Mouse (Mus musculus) layer of hippocampus, adult 9-10 months (tissue): Measurements from ENCODE around the gene Il9r.

Experiments used
- DNase-seq: peaks from one replicate; pipeline ENCODE4 v3.0.0; 2022; ENCODE audit warnings: low spot score

Gene Il9r

DNA sequence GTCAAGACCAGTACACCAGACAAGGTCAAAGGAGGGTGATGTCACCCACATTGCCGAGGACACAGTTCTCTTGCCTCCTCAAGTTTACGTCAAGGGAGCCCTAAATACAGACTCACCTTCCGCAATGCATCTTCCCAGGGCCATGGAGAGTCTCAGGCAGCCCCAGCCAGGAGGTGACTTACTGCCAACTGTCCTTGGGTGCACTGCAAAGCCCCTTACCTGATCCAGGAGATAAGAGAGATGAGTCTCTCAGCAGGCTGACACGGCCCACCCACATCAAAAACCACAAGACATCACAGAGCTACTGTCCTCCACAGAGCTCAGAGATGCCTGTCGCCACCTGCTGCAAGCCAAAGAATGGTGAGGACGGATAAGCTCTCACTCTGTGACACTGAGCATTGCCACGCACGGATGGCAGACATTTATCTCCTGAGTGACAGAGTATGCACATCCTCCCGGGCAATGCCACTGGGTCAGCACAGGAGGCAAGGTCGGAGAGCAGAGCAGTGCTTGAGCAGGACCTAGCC lies at the start of gene Il9r:
Il9r (minus strand) TSS at position 205 of the 527 bp plus-strand sequence.
- DNase-seq: no peak

DNA sequence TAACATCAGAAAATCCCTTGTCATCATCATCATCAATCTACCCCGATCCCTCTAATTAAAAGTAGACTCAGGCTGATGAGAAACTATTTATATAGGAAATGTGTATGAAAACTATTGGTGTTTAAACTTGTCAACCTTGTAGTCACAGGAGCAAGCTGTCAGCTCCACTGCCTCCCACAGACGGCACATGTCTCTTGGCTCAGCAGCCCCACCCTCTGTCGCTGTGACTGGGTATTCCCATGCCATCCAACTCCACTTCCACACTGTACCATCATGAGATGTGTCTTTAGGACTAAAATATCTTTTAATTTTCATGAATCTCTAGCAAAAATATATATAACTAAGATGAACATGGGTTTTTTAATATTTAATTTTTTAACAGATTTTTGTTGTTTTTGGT lies 48.3 kb upstream of the Il9r start:
- DNase-seq: no peak

DNA sequence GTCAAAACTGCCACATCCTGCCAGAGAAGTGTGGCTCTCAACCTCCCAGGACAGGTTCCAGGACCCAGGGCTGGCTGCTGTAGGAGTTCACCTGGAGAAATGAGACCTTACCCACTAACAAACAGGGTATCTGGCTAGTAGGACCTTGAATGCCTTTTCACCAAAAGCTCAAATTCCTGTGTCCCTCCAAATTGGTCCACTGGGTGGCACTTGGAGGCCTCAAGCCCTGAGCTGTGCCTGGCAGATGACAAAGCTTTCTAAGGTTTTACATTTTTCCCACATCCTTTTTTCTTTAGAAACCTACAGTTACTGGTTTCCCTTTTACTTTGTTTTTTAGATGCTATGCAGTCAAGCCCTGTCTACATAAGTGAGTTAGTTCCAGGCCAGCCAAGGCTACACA lies 47.0 kb upstream of the Il9r start:
- DNase-seq: no peak

DNA sequence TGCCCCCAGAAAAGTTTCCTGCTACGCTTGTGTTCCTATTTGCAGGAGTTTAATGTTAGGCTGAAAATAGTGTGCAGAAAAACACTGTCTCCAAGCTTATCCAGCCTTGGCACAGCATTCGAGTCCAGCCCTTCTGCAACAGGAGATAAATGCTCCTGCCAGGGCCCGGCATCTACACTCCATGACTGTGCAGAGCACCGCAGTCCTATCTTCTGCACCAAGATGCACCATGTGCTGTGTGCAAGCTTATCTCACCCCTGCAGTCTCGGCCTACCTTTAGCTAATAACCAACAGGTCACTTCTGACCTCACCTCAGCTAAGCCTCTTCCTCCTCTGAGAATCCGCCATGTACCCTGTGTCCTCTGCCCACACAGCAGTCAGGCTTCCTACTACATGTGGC lies 45.5 kb upstream of the Il9r start:
- no peak for DNase-seq

DNA sequence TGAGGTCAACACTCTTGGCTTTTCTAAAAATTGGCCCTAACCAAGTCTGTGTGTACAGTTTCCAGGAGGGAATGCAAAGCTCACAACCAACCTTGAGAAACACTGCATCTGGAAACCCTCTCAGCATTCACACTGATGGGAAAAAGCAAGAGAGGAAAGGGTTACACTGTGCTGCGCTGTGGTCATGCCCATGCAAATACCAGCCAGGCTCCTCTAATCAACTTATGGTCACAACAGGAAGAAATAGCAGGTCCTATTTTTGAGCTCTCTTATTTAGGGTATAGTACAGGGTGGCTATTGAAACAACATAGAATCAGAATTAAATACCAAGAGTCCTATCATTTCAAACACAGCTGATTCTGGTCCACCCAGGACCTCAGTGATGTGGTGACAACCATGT lies 44.5 kb upstream of the Il9r start:
- DNase-seq: no peak

DNA sequence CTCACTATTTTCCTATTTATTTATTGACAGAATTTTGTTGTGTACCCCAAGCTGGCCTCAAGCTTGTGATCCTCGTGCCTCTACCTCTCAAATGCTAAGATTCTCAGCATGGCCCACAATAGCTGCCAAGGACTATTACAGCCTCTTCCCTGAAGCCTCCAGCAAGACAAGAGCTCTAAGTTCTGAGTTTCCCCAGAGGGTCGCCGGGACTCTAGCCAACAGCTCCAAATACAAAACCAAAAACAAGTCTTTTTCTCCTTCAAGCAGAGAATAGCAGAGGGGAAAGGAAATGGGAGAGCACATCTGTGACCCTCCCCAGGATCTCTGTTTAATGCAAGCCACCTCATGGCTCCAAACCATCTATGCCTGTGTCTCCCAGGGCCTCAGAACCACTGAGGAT lies 44.0 kb upstream of the Il9r start:
- DNase-seq: no peak

DNA sequence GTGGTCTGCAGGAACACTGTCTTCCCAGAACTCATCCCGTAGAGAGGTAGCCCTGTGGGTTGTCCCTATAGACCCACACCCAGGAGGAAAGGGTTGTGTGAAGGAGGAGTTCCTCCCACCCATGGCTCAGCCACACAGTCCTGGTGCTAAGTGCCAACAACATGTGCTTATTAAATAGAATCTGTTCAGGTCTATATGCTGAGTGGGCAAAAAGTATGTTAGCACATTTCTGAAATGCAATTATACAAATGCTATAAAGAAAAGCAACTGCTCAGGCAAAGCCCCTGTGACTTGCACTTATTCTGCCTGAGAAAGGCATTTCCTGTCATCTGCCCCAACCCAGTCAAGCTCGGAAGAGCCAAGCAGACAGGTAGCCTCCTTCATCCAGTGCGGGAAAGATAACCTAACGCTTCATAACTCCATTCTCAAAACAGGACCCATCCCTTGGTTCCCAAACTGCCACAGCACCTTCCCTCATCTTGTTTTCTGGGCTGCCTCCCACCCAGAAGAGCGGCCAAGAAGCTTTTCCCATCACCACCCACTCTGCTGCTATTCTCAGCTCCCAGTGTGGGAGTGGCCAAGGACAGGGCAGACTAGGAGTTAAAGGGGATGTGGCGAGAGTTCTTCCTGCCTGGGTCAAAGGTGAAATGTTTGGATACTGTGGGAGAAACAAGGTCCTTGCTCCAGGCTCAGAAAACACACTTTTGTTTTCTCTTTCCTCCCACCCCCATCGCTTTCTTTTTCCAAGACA lies 43.3 kb upstream of the Il9r start:
- no peak for DNase-seq

DNA sequence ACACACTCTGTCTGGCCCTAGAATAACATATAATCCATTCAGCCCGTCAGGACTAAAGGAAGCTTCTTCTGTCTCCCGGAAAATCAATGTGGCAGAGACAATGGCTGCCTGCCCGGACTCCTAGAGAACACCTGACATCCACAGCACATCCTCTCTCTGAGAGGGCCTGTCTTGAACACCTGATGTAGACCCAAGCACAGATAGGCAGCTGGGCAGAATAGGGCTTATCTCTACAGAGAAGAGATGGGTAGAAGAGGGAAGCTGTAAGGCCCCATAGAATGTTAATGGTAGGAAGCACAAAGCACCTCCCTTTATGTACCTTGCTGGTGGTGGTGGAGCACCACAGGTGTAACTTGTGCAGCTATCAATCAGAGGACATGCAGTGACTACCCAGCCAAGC lies 42.1 kb upstream of the Il9r start:
- no peak for DNase-seq

DNA sequence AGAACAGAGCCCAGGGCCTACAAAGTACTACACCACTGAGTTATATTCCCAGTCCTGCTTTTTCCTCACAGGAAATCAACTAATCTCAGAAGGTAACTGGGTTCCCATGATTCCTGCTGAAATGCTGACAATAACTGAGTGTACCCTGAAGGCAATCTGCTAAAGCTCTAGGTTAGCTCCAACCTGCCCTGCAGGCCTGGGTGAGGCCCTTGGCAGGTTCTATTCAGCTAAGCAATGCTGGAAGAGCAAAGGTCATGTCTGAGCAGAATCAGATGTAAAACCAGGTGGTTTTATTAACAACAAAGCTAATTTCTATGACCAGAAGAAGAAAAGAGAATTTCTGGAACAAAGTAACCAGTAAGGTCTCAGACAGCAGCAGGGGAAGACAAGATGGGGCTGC lies 41.3 kb upstream of the Il9r start:
- no peak for DNase-seq

DNA sequence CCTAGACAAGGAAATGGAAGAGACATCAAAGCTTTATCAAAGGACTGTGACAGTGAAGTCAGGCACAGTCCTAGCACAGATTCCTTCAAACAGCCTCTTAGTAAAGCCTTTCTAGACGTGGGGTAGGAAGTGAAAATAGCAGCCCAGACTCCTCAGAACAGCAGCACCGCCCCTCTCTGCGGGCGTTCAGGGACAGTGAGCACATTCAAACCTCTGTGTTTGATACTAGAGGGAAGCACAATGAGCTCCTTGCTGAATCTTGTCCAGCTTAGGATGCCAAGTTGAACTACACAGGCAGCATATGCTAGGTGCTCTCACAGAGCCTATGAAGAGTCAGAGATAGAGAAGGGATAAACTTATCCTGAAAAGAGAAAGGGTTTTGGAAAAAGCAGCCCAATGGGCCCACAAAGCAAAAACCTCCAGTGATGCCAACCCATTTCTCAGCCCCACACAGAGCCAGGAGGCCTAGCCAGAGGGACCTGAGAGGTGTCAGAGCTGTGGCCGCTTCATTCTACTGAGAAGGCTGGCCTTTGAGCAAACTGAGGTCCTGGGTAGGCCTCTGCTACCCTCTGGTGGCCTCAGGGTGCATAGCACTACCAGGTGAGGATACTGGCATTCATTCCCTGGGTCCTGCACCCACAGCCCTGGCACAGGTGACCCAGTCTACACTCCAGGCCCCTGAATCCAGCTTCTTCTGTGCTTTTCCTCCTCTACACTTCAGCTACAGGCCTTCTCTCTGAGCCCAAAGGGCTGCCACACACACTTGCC lies 38.2 kb upstream of the Il9r start:
- no peak for DNase-seq

DNA sequence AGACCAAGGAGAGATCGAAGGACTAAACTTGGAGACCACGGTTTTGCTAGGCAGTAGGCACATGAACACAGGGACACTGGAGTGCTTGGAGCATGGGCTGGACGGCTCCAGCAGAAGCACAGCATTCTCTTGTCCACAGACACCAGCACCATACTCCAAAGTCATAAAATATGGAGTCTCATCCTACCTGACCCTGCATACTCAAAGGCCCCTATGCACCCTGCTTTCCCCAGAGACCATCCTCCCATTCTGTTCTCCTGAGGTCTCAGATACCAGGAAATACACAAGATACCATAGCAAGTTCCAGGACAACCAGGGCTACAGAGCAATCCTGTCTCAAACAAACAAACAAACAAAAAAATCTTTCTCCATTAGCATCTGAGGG lies 37.3 kb upstream of the Il9r start:
- no peak for DNase-seq

DNA sequence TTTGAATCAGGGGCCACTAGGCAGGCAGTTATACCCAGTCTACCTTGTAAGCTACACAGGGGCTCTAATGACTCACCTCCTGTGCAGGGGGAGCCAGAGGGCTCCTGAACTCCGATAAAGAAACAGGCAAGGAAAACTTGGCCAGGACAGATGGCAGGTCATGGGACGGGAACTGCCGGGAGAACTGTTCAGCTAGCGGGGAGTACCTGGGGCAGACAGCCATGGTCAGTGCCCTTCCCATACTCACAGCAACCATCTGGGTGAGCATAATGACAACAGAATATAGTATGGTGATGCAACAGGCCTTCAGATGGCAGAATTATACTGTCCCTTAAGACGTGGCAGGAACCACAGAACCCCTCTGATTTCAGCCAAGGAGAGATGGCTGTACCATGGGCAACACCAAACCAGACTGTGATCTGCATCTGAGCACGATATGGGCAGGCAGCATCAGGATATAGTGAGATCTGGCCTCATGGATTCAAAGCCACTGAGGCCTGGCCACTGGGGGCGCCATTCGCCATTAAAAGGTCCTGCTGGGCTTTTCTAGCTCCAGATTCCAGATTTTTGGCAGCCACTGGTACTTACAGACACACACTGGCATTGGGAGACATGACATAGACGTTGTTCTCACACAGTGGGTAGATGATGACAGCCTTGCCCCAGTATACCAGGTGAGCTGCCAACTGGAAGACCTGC lies 36.8 kb upstream of the Il9r start:
- no peak for DNase-seq

DNA sequence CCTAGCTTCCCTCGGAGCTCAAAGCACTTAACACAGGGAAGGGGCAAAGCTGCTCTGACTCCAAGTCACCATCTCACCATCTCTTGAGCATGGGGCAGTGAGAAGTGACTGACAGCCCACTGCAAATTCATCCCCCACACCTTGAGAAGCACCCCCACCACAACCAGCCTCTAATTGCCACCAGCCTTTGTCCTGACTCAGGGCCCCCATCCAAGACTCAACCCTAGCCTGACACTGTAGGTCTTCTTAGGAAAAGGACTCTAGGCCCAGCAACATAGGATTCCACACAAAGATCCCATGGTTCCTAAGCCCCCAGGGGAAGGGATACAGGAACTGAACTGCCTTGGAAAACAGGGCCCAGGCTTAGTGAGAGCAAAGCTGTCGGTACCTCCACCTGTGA lies 36.1 kb upstream of the Il9r start:
- no peak for DNase-seq

DNA sequence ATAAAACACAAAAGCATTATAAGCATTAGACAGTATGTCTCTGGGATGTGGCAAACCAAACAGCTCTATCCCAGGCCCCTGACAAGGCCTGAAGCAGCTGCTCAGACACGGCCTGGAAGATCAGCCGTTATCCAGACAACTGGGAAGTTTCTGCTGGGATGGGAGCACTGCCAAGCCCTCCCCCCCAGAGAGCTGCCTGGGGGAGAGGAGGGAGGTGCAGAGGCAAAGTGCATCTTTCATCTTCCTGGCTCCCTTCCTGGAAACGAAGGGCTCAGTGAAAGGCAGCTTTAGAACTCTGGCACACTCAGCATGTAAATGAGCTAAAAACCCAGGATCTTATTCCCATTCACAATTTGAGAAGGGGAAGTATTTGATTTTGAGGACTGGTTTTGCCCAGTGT lies 35.6 kb upstream of the Il9r start:
- no peak for DNase-seq

DNA sequence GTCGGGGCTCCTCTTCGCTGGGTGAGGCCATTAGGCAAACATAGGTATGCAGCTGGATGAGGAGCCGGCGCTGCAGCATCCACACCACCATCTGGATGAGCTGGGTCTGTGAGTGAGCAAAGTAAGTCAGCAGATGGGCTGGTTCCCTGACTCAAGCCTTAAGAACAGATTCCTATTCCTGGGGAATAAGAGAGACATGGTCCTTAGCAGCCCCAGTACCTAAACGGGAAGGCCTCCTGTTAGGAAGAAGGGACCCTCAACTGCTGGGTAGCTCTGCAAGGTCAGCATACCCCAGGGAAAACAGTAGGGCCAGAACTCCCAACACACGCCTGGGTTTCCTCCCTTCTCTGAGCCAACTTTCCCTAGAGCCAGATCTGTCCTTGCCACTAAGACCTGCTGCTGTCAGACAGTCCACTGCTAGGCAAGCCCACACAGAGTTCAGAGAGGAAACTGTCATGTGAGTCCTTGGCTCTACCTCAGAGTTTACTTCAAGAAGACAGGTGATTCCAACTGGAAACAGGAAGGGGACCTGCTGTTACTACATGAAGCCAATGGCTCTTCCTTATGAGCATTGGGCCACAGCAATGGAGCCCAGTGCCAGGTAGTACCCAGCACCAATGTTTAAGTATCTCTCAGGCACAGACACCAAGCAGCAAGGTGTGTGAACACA lies 34.9 kb upstream of the Il9r start:
- no peak for DNase-seq

DNA sequence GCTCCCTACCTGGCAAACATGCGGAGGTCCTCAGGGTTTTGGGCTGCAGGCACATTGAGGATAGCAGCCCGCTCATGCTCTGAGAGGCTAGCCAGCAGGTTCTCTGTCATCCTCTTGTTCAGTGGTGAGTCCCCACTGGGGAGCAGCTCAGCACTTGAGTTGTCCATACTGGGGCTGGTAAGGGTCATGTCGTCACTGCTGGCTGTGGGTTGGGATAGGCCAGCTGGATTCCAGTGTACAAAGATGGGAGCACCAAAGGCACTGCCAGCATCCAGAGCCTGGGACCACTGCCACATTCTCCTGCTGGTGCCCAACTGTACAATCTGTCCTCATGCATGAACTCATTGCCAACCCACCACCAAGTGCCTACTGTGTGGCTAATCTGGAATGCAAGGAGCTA lies 33.8 kb upstream of the Il9r start:
- DNase-seq: no peak

DNA sequence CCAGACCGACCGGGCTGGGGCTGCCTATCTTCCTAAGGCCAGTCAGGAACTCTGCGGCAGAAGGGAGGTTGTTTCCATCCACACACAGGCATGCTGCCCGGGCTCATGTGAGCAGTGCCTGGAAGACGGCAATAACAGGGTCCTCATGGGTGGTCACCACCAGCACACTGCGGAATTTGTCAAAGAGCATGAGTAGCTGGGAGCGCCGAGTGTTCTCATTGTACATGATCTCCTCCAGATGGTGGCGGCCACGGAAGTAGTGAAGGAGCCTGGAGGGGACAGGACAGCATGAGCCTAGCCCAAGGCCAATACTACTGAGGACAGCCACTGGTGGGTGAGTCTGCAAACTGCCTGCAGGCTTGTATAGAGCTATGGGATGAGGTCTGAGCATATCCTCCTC lies 32.8 kb upstream of the Il9r start:
- no peak for DNase-seq

DNA sequence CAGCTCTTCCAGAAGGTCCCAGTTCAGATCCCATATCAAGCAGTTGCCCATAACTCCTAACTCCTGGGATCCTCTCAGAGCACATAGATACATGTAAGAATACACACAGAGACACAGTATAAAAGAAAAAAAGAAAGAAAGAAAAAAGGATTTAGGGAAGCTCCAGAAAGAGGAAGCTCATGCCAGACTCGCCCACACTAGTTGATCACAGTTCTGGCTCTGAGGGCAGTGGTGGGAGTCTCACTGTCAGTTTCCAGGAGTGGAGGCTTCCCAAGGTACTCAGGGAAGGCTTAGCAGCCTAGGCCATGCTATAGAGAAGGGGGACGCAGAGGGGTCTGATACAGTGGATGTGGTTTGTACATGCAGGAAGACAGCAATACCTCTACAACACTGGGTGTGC lies 31.0 kb upstream of the Il9r start:
- no peak for DNase-seq

DNA sequence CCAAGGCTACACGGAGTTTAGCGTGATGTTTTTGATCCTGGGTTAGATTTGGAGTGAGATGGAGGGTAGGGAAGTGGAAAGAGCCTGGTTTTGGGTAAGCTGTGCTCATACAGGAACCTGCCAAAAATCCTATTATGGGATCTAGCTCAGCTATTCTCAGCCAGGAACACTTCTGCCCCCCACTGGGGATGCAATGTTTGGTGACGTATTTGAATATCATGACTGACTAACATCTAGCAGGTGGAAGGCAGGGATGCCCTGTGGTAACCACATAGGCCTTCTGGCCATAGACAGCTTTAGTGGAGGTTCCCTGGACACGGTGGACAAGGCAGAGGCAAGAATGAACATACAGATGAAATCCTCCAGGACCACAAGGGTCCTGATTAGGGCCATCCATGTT lies 30.1 kb upstream of the Il9r start:
- no peak for DNase-seq

DNA sequence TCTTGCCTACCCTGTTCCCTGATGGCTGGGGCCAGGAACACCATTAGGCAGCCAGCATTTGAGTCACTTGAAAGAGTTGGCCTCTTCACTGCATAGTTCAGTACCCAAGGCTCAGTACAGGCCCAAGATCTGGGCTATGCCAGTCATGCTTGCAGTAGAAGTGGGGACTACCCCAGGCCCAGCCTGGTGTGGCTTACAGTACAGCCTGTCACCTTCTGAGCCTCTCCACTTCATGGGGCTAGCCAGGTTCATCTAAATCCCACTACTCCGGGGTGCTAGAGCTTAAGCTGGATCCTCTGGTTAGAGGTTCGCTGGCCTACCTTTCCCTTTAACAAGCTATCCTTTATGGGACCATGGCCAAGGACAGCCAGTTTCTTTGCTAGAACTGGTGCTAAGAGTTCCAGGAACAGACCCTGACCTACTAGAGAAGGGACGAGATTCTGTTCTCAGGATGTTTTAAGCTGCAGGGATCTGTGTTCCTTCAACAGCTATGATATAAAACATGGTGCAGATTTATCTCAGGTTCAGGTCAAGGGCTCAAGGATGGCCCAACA lies 28.3 kb upstream of the Il9r start:
- no peak for DNase-seq

DNA sequence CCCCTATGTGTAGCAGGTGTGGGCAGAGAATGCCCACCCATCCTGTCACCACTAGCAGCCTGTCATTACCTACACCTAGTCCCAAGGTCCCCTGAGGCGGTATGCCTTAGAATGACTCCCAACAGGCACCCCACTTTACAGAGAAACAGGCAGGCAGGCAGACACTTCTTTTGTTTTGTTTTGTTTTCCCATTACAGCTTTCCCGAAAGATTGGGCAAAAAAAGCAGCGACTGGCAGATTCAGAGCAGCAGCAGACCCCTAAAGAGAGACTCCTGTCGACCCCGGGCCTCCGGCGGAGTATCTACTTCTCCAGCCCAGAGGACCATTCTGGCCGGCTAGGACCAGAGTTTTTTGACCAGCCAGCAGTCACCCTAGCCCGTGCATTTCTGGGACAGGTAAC lies 27.5 kb upstream of the Il9r start:
- no peak for DNase-seq

DNA sequence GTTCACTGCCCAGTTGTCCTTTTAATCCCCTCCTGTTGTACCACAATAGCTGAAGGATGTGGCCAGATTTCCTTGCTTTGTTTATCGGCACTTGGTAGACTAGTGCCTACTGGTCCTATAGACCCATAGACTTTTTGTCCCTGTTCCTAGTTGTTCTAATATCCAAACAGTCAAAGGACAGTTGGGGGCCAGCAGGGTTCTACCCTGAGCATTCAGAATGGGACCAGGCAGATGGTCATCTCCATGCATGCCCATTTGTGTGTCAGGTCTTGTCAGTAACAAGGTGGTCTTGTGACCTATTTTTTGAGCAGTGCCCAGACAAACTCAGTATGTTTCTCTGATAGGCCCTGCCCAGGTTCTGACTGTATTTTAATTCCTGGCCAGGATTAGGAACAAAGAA lies 27.0 kb upstream of the Il9r start:
- DNase-seq: no peak
